Mouse (Mus musculus): Measurements from ENCODE around the gene Zap70. TPM values are rescaled to one million over a fixed set of nuclear protein-coding genes. Genes with fewer than 3 reads are reported as not detected.

Zap70 gene
- total RNA-seq, 1 experiment = 2.5 TPM

DNA sequence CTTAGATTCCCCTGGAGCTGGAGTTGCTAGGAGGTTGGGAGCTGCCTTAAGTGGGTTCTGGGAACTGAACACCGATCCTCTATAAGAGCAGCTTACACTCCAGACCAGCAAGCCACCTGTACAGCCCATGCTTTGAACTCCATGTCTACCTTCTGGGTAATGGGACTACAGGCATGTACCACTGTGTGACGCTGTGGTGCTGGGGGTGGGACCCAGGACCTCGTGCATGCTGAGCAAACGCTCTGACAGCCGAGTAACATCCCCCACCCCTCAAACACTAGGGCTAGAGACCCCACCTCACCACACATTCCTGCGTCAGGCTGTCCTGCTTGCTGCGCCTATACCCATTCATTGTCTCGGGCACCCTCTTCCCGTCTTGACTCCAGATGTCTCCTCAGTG, 3.0 kb upstream of the Zap70 start:
- TF ChIP-seq HCFC1 (IDR thresholded peaks at IDR 0.05; ENCODE audit: borderline replicate concordance, insufficient read depth, low read length) = no peak
- no peak for TF ChIP-seq ZC3H11A (IDR thresholded peaks at IDR 0.05; ENCODE audit: borderline replicate concordance, low read depth, low read length)
- no peak for TF ChIP-seq CHD2 (IDR thresholded peaks at IDR 0.05; ENCODE audit: low read depth, low read length)
- TF ChIP-seq ZNF384 (IDR thresholded peaks at IDR 0.05; ENCODE audit: low read depth, low read length) = no peak
- TF ChIP-seq MAFK (IDR thresholded peaks at IDR 0.05; ENCODE audit: insufficient read depth, low read depth, low read length) = no peak
- H3K27ac ChIP-seq (ENCODE audit: insufficient read depth, low read depth, low read length, poor library complexity, severe bottlenecking) = no peak overlapping the region
- H3K36me3 ChIP-seq (ENCODE audit: control insufficient read depth, insufficient read depth, low read length, poor library complexity, severe bottlenecking) = no peaks in the 10 kb centered on the region
- H3K9me3 ChIP-seq (ENCODE audit: control insufficient read depth, insufficient read depth, low read depth, low read length) = no peaks in the 10 kb centered on the region
- peak overlapping the region in 1 of 2 experiments; percentile 60; a peak in 2 of 4 replicates for H3K4me3 ChIP-seq (ENCODE audit: insufficient read depth in 1 of 2, low read depth in 1 of 2, low read length in 2 of 2, poor library complexity in 1 of 2, severe bottlenecking in 1 of 2)
- DNase-seq (ENCODE audit: low read depth, low spot score) = no peak
- peaks cover 1 to 4% of the 10 kb centered on the region in 2 experiments; a peak in 2 of 4 replicates for H3K4me1 ChIP-seq (ENCODE audit: control insufficient read depth in 2 of 2, insufficient read depth in 2 of 2, low read length in 2 of 2, poor library complexity in 1 of 2)
- no peak overlapping the region for H3K9ac ChIP-seq (ENCODE audit: insufficient read depth, low read depth, low read length, poor library complexity, severe bottlenecking)
- in situ Hi-C loops (cut with MboI; ENCODE audit: low sequenced_read_pairs in 2 of 2, unreplicated experiment in 2 of 2) = no loop called here

DNA sequence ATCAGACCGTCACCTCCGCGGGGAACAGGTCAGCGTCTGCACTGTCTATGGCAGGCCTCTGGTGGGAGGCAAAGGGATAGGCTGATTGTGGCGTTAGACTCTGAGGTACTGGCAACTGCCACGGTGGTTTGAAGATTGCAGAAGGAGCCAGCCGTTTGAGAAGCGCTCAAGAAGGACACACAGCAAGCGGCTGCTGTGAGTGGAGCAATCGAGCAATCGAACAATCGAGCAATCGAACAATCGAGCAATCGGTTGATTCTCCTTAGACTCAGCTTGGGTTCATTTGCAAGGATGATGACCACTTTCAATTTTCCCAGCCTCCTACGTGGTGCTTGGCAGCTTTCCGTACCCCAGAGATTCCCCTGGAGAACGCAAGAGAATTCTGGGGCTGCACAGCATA, 2.5 kb upstream of the Zap70 start:
- no peaks in the 10 kb centered on the region for H3K36me3 ChIP-seq (ENCODE audit: control insufficient read depth, insufficient read depth, low read length, poor library complexity, severe bottlenecking)
- TF ChIP-seq ZNF384 (IDR thresholded peaks at IDR 0.05; ENCODE audit: low read depth, low read length) (no peak), HCFC1 (IDR thresholded peaks at IDR 0.05; ENCODE audit: borderline replicate concordance, insufficient read depth, low read length) (no peak), CHD2 (IDR thresholded peaks at IDR 0.05; ENCODE audit: low read depth, low read length) (no peak), ZC3H11A (IDR thresholded peaks at IDR 0.05; ENCODE audit: borderline replicate concordance, low read depth, low read length) (no peak), MAFK (IDR thresholded peaks at IDR 0.05; ENCODE audit: insufficient read depth, low read depth, low read length) (no peak)
- in situ Hi-C loops (cut with MboI; ENCODE audit: low sequenced_read_pairs in 2 of 2, unreplicated experiment in 2 of 2) = no loop called here
- H3K9me3 ChIP-seq (ENCODE audit: control insufficient read depth, insufficient read depth, low read depth, low read length) = no peaks in the 10 kb centered on the region
- H3K9ac ChIP-seq (ENCODE audit: insufficient read depth, low read depth, low read length, poor library complexity, severe bottlenecking) = no peak overlapping the region
- DNase-seq (ENCODE audit: low read depth, low spot score) = no peak
- peak overlapping the region in 1 of 2 experiments; percentile 60; a peak in 2 of 4 replicates for H3K4me3 ChIP-seq (ENCODE audit: insufficient read depth in 1 of 2, low read depth in 1 of 2, low read length in 2 of 2, poor library complexity in 1 of 2, severe bottlenecking in 1 of 2)
- no peak overlapping the region for H3K27ac ChIP-seq (ENCODE audit: insufficient read depth, low read depth, low read length, poor library complexity, severe bottlenecking)
- H3K4me1 ChIP-seq (ENCODE audit: control insufficient read depth in 2 of 2, insufficient read depth in 2 of 2, low read length in 2 of 2, poor library complexity in 1 of 2) = peaks cover 1 to 4% of the 10 kb centered on the region in 2 experiments; a peak in 2 of 4 replicates

DNA sequence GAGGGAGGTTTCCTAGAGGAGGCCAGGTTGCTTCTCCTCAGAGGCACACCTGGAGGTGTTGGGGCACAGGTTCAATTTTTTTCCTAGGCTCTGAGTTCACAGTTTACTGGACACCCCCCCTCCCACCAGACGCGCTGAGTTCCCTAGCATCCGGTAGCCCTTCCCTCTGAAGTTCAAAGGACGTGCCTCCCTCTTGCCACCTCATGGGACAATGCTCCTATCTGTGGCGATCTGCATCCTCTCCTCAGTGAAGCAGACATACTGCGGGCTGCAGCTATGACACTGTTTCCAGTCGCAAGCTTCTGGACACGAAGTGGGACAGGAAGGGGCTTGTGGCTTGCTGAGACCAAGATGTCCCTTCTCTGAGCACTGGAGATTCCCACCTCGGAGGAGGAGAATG, 1.2 kb upstream of the Zap70 start:
- in situ Hi-C loops (cut with MboI; ENCODE audit: low sequenced_read_pairs in 2 of 2, unreplicated experiment in 2 of 2) = no loop called here
- H3K27ac ChIP-seq (ENCODE audit: insufficient read depth, low read depth, low read length, poor library complexity, severe bottlenecking) = no peak overlapping the region
- DNase-seq (ENCODE audit: low read depth, low spot score) = no peak
- H3K9me3 ChIP-seq (ENCODE audit: control insufficient read depth, insufficient read depth, low read depth, low read length) = no peaks in the 10 kb centered on the region
- no peak overlapping the region for H3K9ac ChIP-seq (ENCODE audit: insufficient read depth, low read depth, low read length, poor library complexity, severe bottlenecking)
- TF ChIP-seq MAFK (IDR thresholded peaks at IDR 0.05; ENCODE audit: insufficient read depth, low read depth, low read length) = no peak
- no peak for TF ChIP-seq CHD2 (IDR thresholded peaks at IDR 0.05; ENCODE audit: low read depth, low read length)
- TF ChIP-seq ZNF384 (IDR thresholded peaks at IDR 0.05; ENCODE audit: low read depth, low read length) = no peak
- no peak for TF ChIP-seq HCFC1 (IDR thresholded peaks at IDR 0.05; ENCODE audit: borderline replicate concordance, insufficient read depth, low read length)
- TF ChIP-seq ZC3H11A (IDR thresholded peaks at IDR 0.05; ENCODE audit: borderline replicate concordance, low read depth, low read length) = no peak
- peaks cover 1 to 4% of the 10 kb centered on the region in 2 experiments; a peak in 2 of 4 replicates for H3K4me1 ChIP-seq (ENCODE audit: control insufficient read depth in 2 of 2, insufficient read depth in 2 of 2, low read length in 2 of 2, poor library complexity in 1 of 2)
- no peak overlapping the region for H3K4me3 ChIP-seq (ENCODE audit: insufficient read depth in 1 of 2, low read depth in 1 of 2, low read length in 2 of 2, poor library complexity in 1 of 2, severe bottlenecking in 1 of 2)
- H3K36me3 ChIP-seq (ENCODE audit: control insufficient read depth, insufficient read depth, low read length, poor library complexity, severe bottlenecking) = no peaks in the 10 kb centered on the region

DNA sequence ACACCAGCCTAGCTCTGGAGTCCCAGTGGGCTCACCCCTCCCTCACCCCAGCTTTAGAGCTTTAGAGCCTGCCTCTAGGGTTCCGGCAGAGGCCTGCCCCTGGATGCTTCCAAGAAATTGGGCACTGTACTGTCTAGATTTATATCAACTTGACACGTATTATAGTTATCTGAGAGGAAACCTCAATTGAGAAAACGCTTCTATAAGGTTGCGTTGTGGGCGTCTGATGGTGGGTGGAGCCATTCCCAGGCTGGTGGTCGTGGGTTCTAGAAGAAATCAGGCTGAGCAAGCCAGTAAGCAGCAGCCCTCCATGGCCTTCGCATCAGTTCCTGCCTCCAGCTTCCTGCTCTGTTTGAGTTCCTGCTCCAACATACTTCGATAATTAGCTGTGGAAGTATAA, 537 bp upstream of the Zap70 start:
- no peak for DNase-seq (ENCODE audit: low read depth, low spot score)
- no peaks in the 10 kb centered on the region for H3K9me3 ChIP-seq (ENCODE audit: control insufficient read depth, insufficient read depth, low read depth, low read length)
- peaks cover 1 to 4% of the 10 kb centered on the region in 2 experiments; a peak in 2 of 4 replicates for H3K4me1 ChIP-seq (ENCODE audit: control insufficient read depth in 2 of 2, insufficient read depth in 2 of 2, low read length in 2 of 2, poor library complexity in 1 of 2)
- no peak for TF ChIP-seq CHD2 (IDR thresholded peaks at IDR 0.05; ENCODE audit: low read depth, low read length)
- TF ChIP-seq ZC3H11A (IDR thresholded peaks at IDR 0.05; ENCODE audit: borderline replicate concordance, low read depth, low read length) = no peak
- TF ChIP-seq MAFK (IDR thresholded peaks at IDR 0.05; ENCODE audit: insufficient read depth, low read depth, low read length) = no peak
- TF ChIP-seq ZNF384 (IDR thresholded peaks at IDR 0.05; ENCODE audit: low read depth, low read length) = no peak
- no peak for TF ChIP-seq HCFC1 (IDR thresholded peaks at IDR 0.05; ENCODE audit: borderline replicate concordance, insufficient read depth, low read length)
- no peak overlapping the region for H3K9ac ChIP-seq (ENCODE audit: insufficient read depth, low read depth, low read length, poor library complexity, severe bottlenecking)
- no peak overlapping the region for H3K4me3 ChIP-seq (ENCODE audit: insufficient read depth in 1 of 2, low read depth in 1 of 2, low read length in 2 of 2, poor library complexity in 1 of 2, severe bottlenecking in 1 of 2)
- H3K27ac ChIP-seq (ENCODE audit: insufficient read depth, low read depth, low read length, poor library complexity, severe bottlenecking) = no peak overlapping the region
- in situ Hi-C loops (cut with MboI; ENCODE audit: low sequenced_read_pairs in 2 of 2, unreplicated experiment in 2 of 2) = no loop called here
- H3K36me3 ChIP-seq (ENCODE audit: control insufficient read depth, insufficient read depth, low read length, poor library complexity, severe bottlenecking) = no peaks in the 10 kb centered on the region

Measured in ES-E14 (cell line).